ENCODE assay signal across 8 mouse cellular contexts in genomic region chr11:70000396-70000898, GRCm38 (mm10). TPM values are rescaled to one million over a fixed set of nuclear protein-coding genes. Genes with fewer than 3 reads are reported as not detected.
DNase-seq lines count a peak whose midpoint lies in the region; ATAC-seq and TF ChIP-seq lines count a peak whose summit lies in the region.

Dvl2 (plus strand) TSS chr11:70000595.

- no peaks in the 10 kb centered on the region for H3K27me3 ChIP-seq in erythroblast, embryonic 14.5 days (ENCODE audit: control insufficient read depth)
- H3K27me3 ChIP-seq in heart, embryonic 11.5 days (ENCODE audit: control insufficient read depth, insufficient read depth, low read length): no peaks in the 10 kb centered on the region
- no peaks in the 10 kb centered on the region for H3K27me3 ChIP-seq in kidney, embryonic 16.5 days (ENCODE audit: insufficient read depth, low read length)
- H3K27me3 ChIP-seq in liver, embryonic 13.5 days: no peaks in the 10 kb centered on the region
- no peaks in the 10 kb centered on the region for H3K27me3 ChIP-seq in stomach, embryonic 16.5 days (ENCODE audit: control insufficient read depth, insufficient read depth, low read length)

- H3K27ac ChIP-seq in heart, embryonic 11.5 days (ENCODE audit: low read depth, low read length): peak within 1 kb of the TSS; percentile 91
- peak within 1 kb of the TSS; percentile 97 for H3K27ac ChIP-seq in kidney, embryonic 16.5 days (ENCODE audit: low read length)
- H3K27ac ChIP-seq in liver, embryonic 13.5 days: peak within 1 kb of the TSS; percentile 85
- H3K27ac ChIP-seq in stomach, embryonic 16.5 days (ENCODE audit: low read length): peak within 1 kb of the TSS; percentile 97

- H3K36me3 ChIP-seq in erythroblast, embryonic 14.5 days (ENCODE audit: control insufficient read depth): peaks cover 40% of the 10 kb centered on the region
- peaks cover 16% of the 10 kb centered on the region for H3K36me3 ChIP-seq in heart, embryonic 11.5 days (ENCODE audit: control insufficient read depth, insufficient read depth, low read length)
- peaks cover 34% of the 10 kb centered on the region for H3K36me3 ChIP-seq in kidney, embryonic 16.5 days (ENCODE audit: insufficient read depth, low read length)
- H3K36me3 ChIP-seq in liver, embryonic 13.5 days: peaks cover 36% of the 10 kb centered on the region
- 0 out of 2 replicates have a peak, but pooled peaks cover 7% of the 10 kb centered on the region for H3K36me3 ChIP-seq in stomach, embryonic 16.5 days (ENCODE audit: control insufficient read depth, insufficient read depth, low read length)

- peak within 1 kb of the TSS; percentile 88 for H3K4me3 ChIP-seq in erythroblast, embryonic 14.5 days (replicated peaks)
- H3K4me3 ChIP-seq in heart, embryonic 11.5 days (ENCODE audit: low read depth, low read length): peak within 1 kb of the TSS; percentile 77
- peak within 1 kb of the TSS; percentile 80 for H3K4me3 ChIP-seq in kidney, embryonic 16.5 days (ENCODE audit: low read length)
- H3K4me3 ChIP-seq in liver, embryonic 13.5 days (replicated peaks): peak within 1 kb of the TSS; percentile 74
- H3K4me3 ChIP-seq in stomach, embryonic 16.5 days (replicated peaks; ENCODE audit: low read length): peak within 1 kb of the TSS; percentile 72

- H3K4me2 ChIP-seq in heart, embryonic 11.5 days: peak within 1 kb of the TSS; percentile 80
- H3K4me2 ChIP-seq in kidney, embryonic 16.5 days (replicated peaks; ENCODE audit: low read depth, low read length): peak within 1 kb of the TSS; percentile 82
- peak within 1 kb of the TSS; percentile 99 for H3K4me2 ChIP-seq in liver, embryonic 13.5 days
- H3K4me2 ChIP-seq in stomach, embryonic 16.5 days (ENCODE audit: low read depth, low read length): peak within 1 kb of the TSS; percentile 90

- under 1% methylated on average over 48 of the region's 48 CpGs for WGBS in heart, embryonic 11.5 days (ENCODE audit: insufficient replicate concordance)
- WGBS in kidney, embryonic 16.5 days: 1% methylated on average over 48 of the region's 48 CpGs
- under 1% methylated on average over 47 of the region's 48 CpGs for WGBS in liver, embryonic 13.5 days (ENCODE audit: insufficient replicate concordance)
- WGBS in stomach, embryonic 16.5 days: under 1% methylated on average over 48 of the region's 48 CpGs

- peak; percentile 72; the same call in 1 of the 2 replicates for TF ChIP-seq POLR2A in brain, embryonic 14.5 days (IDR thresholded peaks at IDR 0.05; ENCODE audit: borderline replicate concordance, extremely low read depth, insufficient read depth, insufficient read length, poor library complexity, severe bottlenecking)

- H3K9ac ChIP-seq in heart, embryonic 11.5 days (ENCODE audit: low read depth, low read length): peak within 1 kb of the TSS; percentile 84
- peak within 1 kb of the TSS; percentile 87 for H3K9ac ChIP-seq in kidney, embryonic 16.5 days (replicated peaks; ENCODE audit: low read length)
- peak within 1 kb of the TSS; percentile 85 for H3K9ac ChIP-seq in liver, embryonic 13.5 days
- peak within 1 kb of the TSS; percentile 90 for H3K9ac ChIP-seq in stomach, embryonic 16.5 days (ENCODE audit: low read length)

- ATAC-seq in heart, embryonic 11.5 days (replicated peaks; ENCODE audit: insufficient number of reproducible peaks, low FRiP score, low TSS enrichment): peak; percentile 70
- peak; percentile 33 for ATAC-seq in kidney, embryonic 16.5 days (ENCODE audit: low FRiP score, low TSS enrichment)
- peak; percentile 26 for ATAC-seq in liver, embryonic 13.5 days (ENCODE audit: low read depth)
- ATAC-seq in stomach, embryonic 16.5 days (ENCODE audit: insufficient read depth, low FRiP score): peak; percentile 58

- H3K9me3 ChIP-seq in erythroblast, embryonic 14.5 days (ENCODE audit: control insufficient read depth, low read length): no peaks in the 10 kb centered on the region
- H3K9me3 ChIP-seq in heart, embryonic 11.5 days (replicated peaks; ENCODE audit: control insufficient read depth, low read length): no peaks in the 10 kb centered on the region
- no peaks in the 10 kb centered on the region for H3K9me3 ChIP-seq in kidney, embryonic 16.5 days (ENCODE audit: low read length)
- H3K9me3 ChIP-seq in liver, embryonic 13.5 days (replicated peaks): no peaks in the 10 kb centered on the region
- H3K9me3 ChIP-seq in stomach, embryonic 16.5 days (replicated peaks; ENCODE audit: control insufficient read depth, low read length): no peaks in the 10 kb centered on the region

- peak; percentile 98 for DNase-seq in CD4-positive helper T cell, adult 2 months (ENCODE audit: low read depth, low spot score)
- peak; percentile 99 for DNase-seq in brain, embryonic 14.5 days (ENCODE audit: low read depth)
- peak; percentile 82 for DNase-seq in liver, embryonic 13.5 days
- peak; percentile 97 for DNase-seq in neural tube, embryonic 10.5 days (ENCODE audit: extremely low spot score, low spot score)

- H3K4me1 ChIP-seq in erythroblast, embryonic 14.5 days (ENCODE audit: control insufficient read depth): peaks cover 60% of the 10 kb centered on the region
- peaks cover 26% of the 10 kb centered on the region for H3K4me1 ChIP-seq in heart, embryonic 11.5 days (ENCODE audit: control insufficient read depth, insufficient read depth, low read length)
- H3K4me1 ChIP-seq in kidney, embryonic 16.5 days (ENCODE audit: insufficient read depth, low read length): peaks cover 36% of the 10 kb centered on the region
- H3K4me1 ChIP-seq in liver, embryonic 13.5 days (replicated peaks): peaks cover 72% of the 10 kb centered on the region
- H3K4me1 ChIP-seq in stomach, embryonic 16.5 days (ENCODE audit: control insufficient read depth, insufficient read depth, low read length): peaks cover 26% of the 10 kb centered on the region

- TF ChIP-seq CTCF in brain, embryonic 14.5 days (IDR thresholded peaks at IDR 0.05; ENCODE audit: borderline replicate concordance, extremely low read depth, insufficient read depth, insufficient read length): no peak

RNA-seq across cellular contexts. Expression of gene Dvl2, which starts in this region (rescaled TPM):
- 36.8 and 45.7 TPM in 2 replicates for polyA plus RNA-seq in brain, embryonic 14.5 days (2012; rRNA removed)
- 0.48 and 0.76 TPM in 2 replicates for polyA plus RNA-seq in erythroblast, embryonic 14.5 days (2012)
- 18.6 and 18.9 TPM in 2 replicates for polyA plus RNA-seq in heart, embryonic 11.5 days (2014; fragmentation: Nextera tagmentation; extraction: Ambion mirVana)
- 39.1 and 40.7 TPM in 2 replicates for polyA plus RNA-seq in kidney, embryonic 16.5 days (2015; fragmentation: Nextera tagmentation; extraction: Ambion mirVana)
- polyA plus RNA-seq in liver, embryonic 13.5 days (2015; fragmentation: Nextera tagmentation; extraction: Ambion mirVana): 6.4 and 7.4 TPM in 2 replicates
- 17.7 and 22.3 TPM in 2 replicates for polyA plus RNA-seq in stomach, embryonic 16.5 days (2015; fragmentation: Nextera tagmentation; extraction: Ambion mirVana)

Comparison
In these comparisons a context has a peak if more than half of its experiments do, and no peak if none do; other contexts are left out.
1. Peak in every context shown above with its lines: DNase-seq, ATAC-seq, H3K4me3 ChIP-seq and H3K27ac ChIP-seq.